Comparison of ENCODE assay signal across 8 mouse cellular contexts in genomic region chr2:27887461-27888264, GRCm38 (mm10). TPM values are rescaled to one million over a fixed set of nuclear protein-coding genes. Genes with fewer than 3 reads are reported as not detected.
DNase-seq lines count a peak whose midpoint lies in the region; ATAC-seq and TF ChIP-seq lines count a peak whose summit lies in the region.

No protein-coding gene starts in this region.

- no peak for TF ChIP-seq CTCF in liver, embryonic 14.5 days (IDR thresholded peaks at IDR 0.05; ENCODE audit: low read depth)
- no peak for TF ChIP-seq CTCF in stomach, postnatal 0 days (IDR thresholded peaks at IDR 0.05; ENCODE audit: low read depth)

- H3K4me3 ChIP-seq in embryonic facial prominence, embryonic 13.5 days = peak overlapping the region; percentile 88
- H3K4me3 ChIP-seq in hindbrain, embryonic 12.5 days = peak overlapping the region; percentile 61
- H3K4me3 ChIP-seq in liver, embryonic 14.5 days (ENCODE audit: insufficient read depth in 1 of 2, low read depth in 2 of 2, low read length in 2 of 2) = peak overlapping the region; percentile 4 to 39; a peak in 2 of 4 replicates
- H3K4me3 ChIP-seq in stomach, postnatal 0 days (ENCODE audit: low read depth, low read length) = peak overlapping the region; percentile 73

- H3K27ac ChIP-seq in embryonic facial prominence, embryonic 13.5 days = peak overlapping the region; percentile 98
- H3K27ac ChIP-seq in hindbrain, embryonic 12.5 days = no peak overlapping the region
- H3K27ac ChIP-seq in liver, embryonic 14.5 days = no peak overlapping the region
- peak overlapping the region; percentile 96 for H3K27ac ChIP-seq in stomach, postnatal 0 days (replicated peaks)

- no peak for TF ChIP-seq EP300 in liver, embryonic 14.5 days (IDR thresholded peaks at IDR 0.05; ENCODE audit: low read depth)
- no peak for TF ChIP-seq EP300 in stomach, postnatal 0 days (optimal IDR thresholded peaks at IDR 0.05)

- H3K4me2 ChIP-seq in embryonic facial prominence, embryonic 13.5 days = peak overlapping the region; percentile 96
- peak overlapping the region; percentile 92 for H3K4me2 ChIP-seq in hindbrain, embryonic 12.5 days (replicated peaks)
- no peak overlapping the region for H3K4me2 ChIP-seq in liver, embryonic 14.5 days (ENCODE audit: low read depth)
- H3K4me2 ChIP-seq in stomach, postnatal 0 days (replicated peaks; ENCODE audit: low read depth) = peak overlapping the region; percentile 84

- no peaks in the 10 kb centered on the region for H3K27me3 ChIP-seq in embryonic facial prominence, embryonic 13.5 days
- peaks cover 26% of the 10 kb centered on the region for H3K27me3 ChIP-seq in hindbrain, embryonic 12.5 days
- H3K27me3 ChIP-seq in liver, embryonic 14.5 days (ENCODE audit: control insufficient read depth, insufficient read depth, low read length) = peaks cover 33% of the 10 kb centered on the region
- H3K27me3 ChIP-seq in stomach, postnatal 0 days (ENCODE audit: control insufficient read depth, insufficient read depth, low read length) = no peaks in the 10 kb centered on the region

- peak; percentile 49 to 75 for DNase-seq in adrenal gland, adult (ENCODE audit: inconsistent age in 2 of 2, low spot score in 1 of 2)
- no peak for DNase-seq in adrenal gland, adult 18-20 months (ENCODE audit: low spot score in 2 of 2)
- DNase-seq in liver, embryonic 14.5 days (ENCODE audit: low read depth in 3 of 3, low spot score in 3 of 3) = no peak
- DNase-seq in stomach, postnatal 0 days (ENCODE audit: low spot score) = no peak
- no peak for DNase-seq in ovary, adult 18-20 months (ENCODE audit: low spot score)
- DNase-seq in right cerebral cortex, postnatal 14 days = no peak

- H3K9me3 ChIP-seq in embryonic facial prominence, embryonic 13.5 days = no peaks in the 10 kb centered on the region
- H3K9me3 ChIP-seq in hindbrain, embryonic 12.5 days (replicated peaks) = no peaks in the 10 kb centered on the region
- no peaks in the 10 kb centered on the region for H3K9me3 ChIP-seq in liver, embryonic 14.5 days (ENCODE audit: control insufficient read depth, low read length)
- no peaks in the 10 kb centered on the region for H3K9me3 ChIP-seq in stomach, postnatal 0 days (ENCODE audit: control insufficient read depth, low read length)

- H3K4me1 ChIP-seq in embryonic facial prominence, embryonic 13.5 days = peaks cover 69% of the 10 kb centered on the region
- peaks cover 45% of the 10 kb centered on the region for H3K4me1 ChIP-seq in hindbrain, embryonic 12.5 days
- H3K4me1 ChIP-seq in liver, embryonic 14.5 days (replicated peaks; ENCODE audit: control insufficient read depth in 2 of 2, insufficient read depth in 2 of 2, low read length in 1 of 2) = no peaks in the 10 kb centered on the region
- peaks cover 3% of the 10 kb centered on the region; the same call in 1 of the 2 replicates for H3K4me1 ChIP-seq in stomach, postnatal 0 days (replicated peaks; ENCODE audit: control insufficient read depth, insufficient read depth)

- H3K9ac ChIP-seq in embryonic facial prominence, embryonic 13.5 days = peak overlapping the region; percentile 94
- peak overlapping the region; percentile 74 for H3K9ac ChIP-seq in hindbrain, embryonic 12.5 days
- no peak overlapping the region for H3K9ac ChIP-seq in liver, embryonic 14.5 days (replicated peaks)
- peak overlapping the region; percentile 86 for H3K9ac ChIP-seq in stomach, postnatal 0 days (ENCODE audit: low read length)

- no peak for ATAC-seq in embryonic facial prominence, embryonic 13.5 days (ENCODE audit: insufficient number of reproducible peaks, insufficient read depth, low FRiP score, low TSS enrichment, low read depth)
- ATAC-seq in hindbrain, embryonic 12.5 days (ENCODE audit: low FRiP score) = no peak
- no peak for ATAC-seq in liver, embryonic 14.5 days (ENCODE audit: insufficient read depth)
- ATAC-seq in stomach, postnatal 0 days (ENCODE audit: low FRiP score, low TSS enrichment) = no peak

- 12% methylated on average over 11 of the region's 11 CpGs for WGBS in embryonic facial prominence, embryonic 13.5 days
- 21% methylated on average over 11 of the region's 11 CpGs for WGBS in hindbrain, embryonic 12.5 days
- 28% methylated on average over 11 of the region's 11 CpGs for WGBS in liver, embryonic 14.5 days (ENCODE audit: insufficient replicate concordance)
- 20% methylated on average over 11 of the region's 11 CpGs for WGBS in stomach, postnatal 0 days

- H3K36me3 ChIP-seq in embryonic facial prominence, embryonic 13.5 days = peaks cover 19% of the 10 kb centered on the region; the same call in 1 of the 2 replicates
- no peaks in the 10 kb centered on the region for H3K36me3 ChIP-seq in hindbrain, embryonic 12.5 days
- H3K36me3 ChIP-seq in liver, embryonic 14.5 days (replicated peaks; ENCODE audit: control insufficient read depth, insufficient read depth, low read depth) = no peaks in the 10 kb centered on the region
- no peaks in the 10 kb centered on the region for H3K36me3 ChIP-seq in stomach, postnatal 0 days (ENCODE audit: control insufficient read depth, insufficient read depth, low read length)

RNA-seq across cellular contexts. Expression of gene Col5a1, which starts 1.4 kb away (rescaled TPM):
- 10 to 100 TPM; 23.8 to 35.6 TPM for total RNA-seq in adrenal gland, adult 18-20 months (2021)
- 104 and 111 TPM in 2 replicates for polyA plus RNA-seq in embryonic facial prominence, embryonic 13.5 days (2015; fragmentation: Nextera tagmentation; extraction: Ambion mirVana)
- polyA plus RNA-seq in hindbrain, embryonic 12.5 days (2016; fragmentation: Nextera tagmentation; extraction: Ambion mirVana) = 45.9 and 55.2 TPM in 2 replicates
- polyA plus RNA-seq in liver, embryonic 14.5 days (2012; rRNA removed) = 3.7 and 6.2 TPM in 2 replicates
- polyA plus RNA-seq in liver, embryonic 14.5 days (2014; fragmentation: Nextera tagmentation; extraction: Ambion mirVana) = 6.8 and 9.0 TPM in 2 replicates
- polyA plus RNA-seq in stomach, postnatal 0 days (2015; fragmentation: Nextera tagmentation; extraction: Ambion mirVana) = 68.7 and 69.2 TPM in 2 replicates

Comparison
In these comparisons a context has a peak if more than half of its experiments do, and no peak if none do; other contexts are left out.
1. DNase-seq: peak in adrenal gland, adult (2 of 2); none in adrenal gland, adult 18-20 months (0 of 2), liver, embryonic 14.5 days (0 of 3), stomach, postnatal 0 days (single experiment), ovary, adult 18-20 months (single experiment) and right cerebral cortex, postnatal 14 days (single experiment).
2. H3K27ac ChIP-seq: peak in embryonic facial prominence, embryonic 13.5 days (single experiment) and stomach, postnatal 0 days (single experiment); none in hindbrain, embryonic 12.5 days (single experiment) and liver, embryonic 14.5 days (single experiment).
3. H3K4me3 ChIP-seq: peak in every context shown above with its lines; median percentile 88 in embryonic facial prominence, embryonic 13.5 days; 73 in stomach, postnatal 0 days; 61 in hindbrain, embryonic 12.5 days; 22 in liver, embryonic 14.5 days.